Mouse (Mus musculus) lung, postnatal 0 days (tissue): ENCODE results near the gene Gm26741.

Experiments
- CTCF ChIP-seq: IDR thresholded peaks from 2 replicates; pipeline ENCODE4 v1.5.1; 2016; ENCODE audit warnings: antibody characterized with exemption, mild to moderate bottlenecking
- EP300 ChIP-seq: IDR thresholded peaks from 2 replicates; pipeline ENCODE4 v1.6.1; 2016; ENCODE audit warnings: antibody characterized with exemption, mild to moderate bottlenecking, control low read depth

GRCm38 (mm10) chr10:52377813-52378212 is 19.2 kb downstream of the Gm26741 start:
- TF ChIP-seq CTCF (no peak), EP300 (no peak)
